Mouse (Mus musculus) liver, embryonic 14.5 days (tissue): Measurements from ENCODE around the gene Znrd1. TPM values are rescaled to one million over a fixed set of nuclear protein-coding genes. Genes with fewer than 3 reads are reported as not detected.

Experiments used
- ATAC-seq: fragments of 200-750 bp; cut with Nextera tagmentation; 2 replicates; pipeline ENCODE4 v1.8.0; 2017; ENCODE audit warnings: moderate number of reproducible peaks, mild to moderate bottlenecking, moderate library complexity; ENCODE audit not compliant: insufficient read depth
- DNase-seq, 3 experiments: peaks; one replicate each; pipeline ENCODE4 v3.0.0-alpha.2; 2012 to 2013; ENCODE audit warnings: low read depth in 3 of 3, low spot score in 3 of 3
- H3K27ac ChIP-seq: fragments of 300-500 bp; sonication (generic); 2 replicates; pipeline ENCODE4 v1.5.1; 2014; ENCODE audit warnings: moderate library complexity, mild to moderate bottlenecking, control low read depth, inconsistent platforms
- H3K27me3 ChIP-seq: fragments of 300-500 bp; sonication (generic); 2 replicates; pipeline ENCODE4 v1.6.1; 2014; ENCODE audit warnings: mild to moderate bottlenecking, low read length, moderate library complexity; ENCODE audit not compliant: control insufficient read depth, insufficient read depth
- H3K36me3 ChIP-seq: fragments of 300-500 bp; sonication (generic); replicated peaks from 2 replicates; pipeline ENCODE4 v1.6.1; 2014; ENCODE audit warnings: low read depth; ENCODE audit not compliant: control insufficient read depth, insufficient read depth
- H3K4me1 ChIP-seq, 2 experiments: fragments of 200-500 bp in 1 of 2; fragments of 300-500 bp in 1 of 2; sonication (generic) in 1 of 2; replicated peaks; 2 replicates each; pipeline ENCODE4 v1.6.1; 2012 to 2014; ENCODE audit warnings: antibody characterized with exemption in 1 of 2, inconsistent platforms in 1 of 2, low read length in 1 of 2; ENCODE audit not compliant: control insufficient read depth in 2 of 2, insufficient read depth in 2 of 2
- H3K4me2 ChIP-seq: fragments of 300-500 bp; sonication (generic); 2 replicates; pipeline ENCODE4 v1.6.1; 2014; ENCODE audit warnings: low read depth, mild to moderate bottlenecking, control low read depth, moderate library complexity
- H3K4me3 ChIP-seq, 2 experiments: fragments of 200-500 bp in 1 of 2; fragments of 300-500 bp in 1 of 2; sonication (generic) in 1 of 2; 2 replicates each; pipeline ENCODE4 v1.5.1; 2012 to 2014; ENCODE audit warnings: low read depth in 2 of 2, low read length in 2 of 2, mild to moderate bottlenecking in 2 of 2, control low read depth in 1 of 2, inconsistent platforms in 1 of 2, moderate library complexity in 1 of 2; ENCODE audit not compliant: insufficient read depth in 1 of 2
- H3K9ac ChIP-seq: fragments of 300-500 bp; sonication (generic); replicated peaks from 2 replicates; pipeline ENCODE4 v1.6.1; 2014; ENCODE audit warnings: mild to moderate bottlenecking, control low read depth, moderate library complexity
- H3K9me3 ChIP-seq: fragments of 300-500 bp; sonication (generic); 2 replicates; pipeline ENCODE4 v1.6.1; 2016; ENCODE audit warnings: low read length, mixed read lengths; ENCODE audit not compliant: control insufficient read depth
- CTCF ChIP-seq: IDR thresholded peaks from 2 replicates; pipeline ENCODE4 v1.5.1; 2016; ENCODE audit warnings: antibody characterized with exemption, low read depth, control low read depth
- EP300 ChIP-seq: IDR thresholded peaks from 2 replicates; pipeline ENCODE4 v1.6.1; 2016; ENCODE audit warnings: antibody characterized with exemption, low read depth
- WGBS: fragments of 180-500 bp; shearing (Covaris S2); extraction: QIAGEN DNeasy Blood & Tissue Kit; methylation state at CpG from one replicate; pipeline ENCODE4 v1.1.7; 2014; ENCODE audit not compliant: insufficient replicate concordance; 5-methylcytosine and 5-hydroxymethylcytosine counted together
- polyA plus RNA-seq, 2 experiments: library from polyadenylated mRNA; depleted of rRNA in 1 of 2; stranded (reverse) in 1 of 2; unstranded in 1 of 2; fragments of >200 nt; fragmentation: Nextera tagmentation in 1 of 2; extraction: Ambion mirVana in 1 of 2; gene quantifications; 2 replicates each; pipeline versions ENCODE4 v1.2.1 to v1.2.3; 2012 to 2014

Znrd1 gene
- polyA plus RNA-seq, 2 experiments: 17.5 to 28.2 TPM

GRCm38 (mm10) chr17:36929236-36929932 is 29.0 kb downstream of the Znrd1 start:
- Histone ChIP-seq H3K27ac (no peak overlapping the region), H3K4me1 (no peaks in the 10 kb centered on the region), H3K27me3 (no peaks in the 10 kb centered on the region), H3K9ac (no peak overlapping the region), H3K9me3 (no peaks in the 10 kb centered on the region), H3K36me3 (no peaks in the 10 kb centered on the region), H3K4me3 (no peak overlapping the region), H3K4me2 (no peak overlapping the region)
- no peak for DNase-seq
- no peak for ATAC-seq
- TF ChIP-seq CTCF: no peak
- TF ChIP-seq EP300: no peak
- WGBS: 57% methylated on average over 12 of the region's 12 CpGs

DNA sequence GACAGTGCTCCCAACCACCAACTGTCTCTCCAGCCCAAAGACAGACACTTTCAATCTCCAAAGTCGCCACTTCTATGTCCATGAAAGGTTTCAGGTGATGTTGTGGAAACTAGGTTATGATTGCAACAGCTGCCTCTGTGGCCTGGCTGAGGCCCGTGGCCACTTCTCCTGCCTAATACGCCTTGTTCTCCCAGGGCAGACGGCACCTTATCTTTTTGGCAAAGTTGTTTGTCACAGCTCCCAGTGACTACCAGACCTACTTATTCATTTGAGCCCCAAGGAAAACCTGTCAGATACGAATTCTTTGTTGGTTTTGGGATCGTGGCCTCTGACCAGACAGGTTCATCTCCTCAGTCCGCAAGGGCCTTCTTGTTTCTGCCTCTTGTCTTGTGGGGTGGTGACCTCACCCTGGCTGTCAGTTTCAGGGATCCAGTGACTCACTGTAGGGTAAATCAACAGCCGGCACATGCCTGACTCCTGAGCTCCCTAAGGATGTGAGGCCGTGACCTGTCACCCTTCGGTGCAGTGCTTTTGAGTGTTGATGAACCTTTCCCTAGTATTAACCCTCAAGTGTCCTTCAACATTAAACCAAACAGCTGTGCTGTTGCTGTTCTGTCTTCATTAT is 30.8 kb downstream of the Znrd1 start:
- no peak overlapping the region for H3K4me2 ChIP-seq
- no peaks in the 10 kb centered on the region for H3K36me3 ChIP-seq
- no peaks in the 10 kb centered on the region for H3K27me3 ChIP-seq
- no peak overlapping the region for H3K9ac ChIP-seq
- H3K4me3 ChIP-seq: no peak overlapping the region
- no peaks in the 10 kb centered on the region for H3K4me1 ChIP-seq
- no peaks in the 10 kb centered on the region for H3K9me3 ChIP-seq
- DNase-seq: no peak
- ATAC-seq: no peak
- 44% methylated on average over 10 of the region's 10 CpGs for WGBS
- TF ChIP-seq EP300: no peak
- TF ChIP-seq CTCF: no peak
- no peak overlapping the region for H3K27ac ChIP-seq

DNA sequence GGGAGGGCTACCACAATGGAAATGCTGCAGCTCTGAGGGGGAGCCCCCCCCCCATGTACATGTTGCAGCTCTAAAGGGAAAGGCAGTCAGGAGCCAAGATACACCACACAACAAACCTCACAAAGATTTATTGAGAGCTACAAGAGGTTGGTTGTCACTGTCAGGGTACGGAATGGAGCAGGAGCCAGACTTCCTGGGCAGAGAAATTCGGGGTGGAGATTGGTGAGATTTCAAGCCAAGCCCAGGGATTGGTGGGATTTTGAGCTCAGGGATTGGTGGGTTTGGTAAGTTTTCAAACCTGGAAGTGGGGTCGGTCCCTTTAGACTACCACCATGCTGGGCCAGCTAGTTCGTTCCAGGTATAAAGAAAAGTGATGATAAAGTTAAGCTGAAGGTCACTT is 34.9 kb downstream of the Znrd1 start:
- no peak overlapping the region for H3K4me2 ChIP-seq
- H3K9ac ChIP-seq: no peak overlapping the region
- H3K27ac ChIP-seq: no peak overlapping the region
- no peaks in the 10 kb centered on the region for H3K9me3 ChIP-seq
- H3K36me3 ChIP-seq: no peaks in the 10 kb centered on the region
- H3K27me3 ChIP-seq: no peaks in the 10 kb centered on the region
- DNase-seq (no peak), ATAC-seq (no peak)
- no peak overlapping the region for H3K4me3 ChIP-seq
- TF ChIP-seq CTCF (no peak), EP300 (no peak)
- H3K4me1 ChIP-seq: no peaks in the 10 kb centered on the region
- 52% methylated on average over 4 of the region's 4 CpGs for WGBS

DNA sequence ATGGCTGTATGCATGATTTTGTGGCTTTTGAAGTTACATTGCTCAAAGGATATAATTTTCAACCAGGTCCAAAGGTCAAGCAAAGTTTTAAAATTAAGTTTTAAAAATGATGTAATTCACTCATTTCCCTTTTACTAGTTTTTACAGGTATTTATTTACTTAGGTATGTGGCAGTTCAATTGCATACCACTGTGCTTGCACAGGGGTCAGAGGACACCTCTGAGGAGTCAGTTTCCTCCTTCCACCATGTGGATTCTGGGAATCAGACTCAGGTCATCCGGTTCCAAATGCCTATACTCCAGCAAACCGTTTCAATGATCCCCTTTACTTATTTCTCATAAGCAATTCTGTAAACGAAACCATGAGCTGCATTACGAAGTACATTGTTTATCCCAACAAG is 35.6 kb downstream of the Znrd1 start:
- H3K4me2 ChIP-seq: no peak overlapping the region
- no peaks in the 10 kb centered on the region for H3K27me3 ChIP-seq
- H3K9ac ChIP-seq: no peak overlapping the region
- H3K4me1 ChIP-seq: no peaks in the 10 kb centered on the region
- 56% methylated on average over 4 of the region's 4 CpGs for WGBS
- no peaks in the 10 kb centered on the region for H3K9me3 ChIP-seq
- H3K36me3 ChIP-seq: no peaks in the 10 kb centered on the region
- H3K27ac ChIP-seq: no peak overlapping the region
- ATAC-seq (no peak), DNase-seq (no peak)
- H3K4me3 ChIP-seq: no peak overlapping the region
- TF ChIP-seq CTCF (no peak), EP300 (no peak)

GRCm38 (mm10) chr17:36920239-36920638 is 38.1 kb downstream of the Znrd1 start:
- no peaks in the 10 kb centered on the region; the same call in 1 of the 2 replicates for H3K27me3 ChIP-seq
- TF ChIP-seq EP300: no peak
- no peak for TF ChIP-seq CTCF
- H3K27ac ChIP-seq: no peak overlapping the region
- no peaks in the 10 kb centered on the region for H3K9me3 ChIP-seq
- H3K4me3 ChIP-seq: no peak overlapping the region
- no peak for ATAC-seq
- no peak overlapping the region for H3K9ac ChIP-seq
- no peak overlapping the region for H3K4me2 ChIP-seq
- no peaks in the 10 kb centered on the region for H3K36me3 ChIP-seq
- 37% methylated on average over 15 of the region's 15 CpGs for WGBS
- no peaks in the 10 kb centered on the region for H3K4me1 ChIP-seq
- DNase-seq: no peak
